Mouse (Mus musculus) retina, postnatal 1 day (tissue): Measurements from ENCODE around the gene Stk39.
"Not testable (repeated sequence)": the region's sequence is repeated elsewhere in the genome, so short reads cannot be mapped to it uniquely, and the experiment has no call there.

Experiments
- DNase-seq: peaks from one replicate; pipeline ENCODE4 v3.0.0-alpha.2; 2012

Gene Stk39

DNA sequence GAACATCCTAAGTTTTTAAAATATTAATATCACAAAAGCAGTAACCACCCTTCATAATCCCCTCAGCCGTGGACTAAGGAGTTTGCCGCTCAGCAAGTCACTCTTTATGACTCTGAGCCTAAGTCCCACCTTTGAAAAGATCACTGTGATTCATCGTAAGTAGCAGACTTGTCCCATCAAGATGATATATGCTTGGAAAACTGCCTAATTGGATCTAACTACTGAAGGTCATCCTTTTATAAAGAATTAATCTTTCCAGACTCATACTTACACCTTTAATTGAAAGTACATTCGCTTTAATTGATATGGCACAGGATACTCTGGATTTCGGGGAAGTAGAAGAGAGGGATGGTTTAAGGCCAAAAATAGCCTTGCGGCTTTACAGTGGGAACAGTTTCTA, 201.2 kb downstream of the Stk39 start:
- no peak for DNase-seq

DNA sequence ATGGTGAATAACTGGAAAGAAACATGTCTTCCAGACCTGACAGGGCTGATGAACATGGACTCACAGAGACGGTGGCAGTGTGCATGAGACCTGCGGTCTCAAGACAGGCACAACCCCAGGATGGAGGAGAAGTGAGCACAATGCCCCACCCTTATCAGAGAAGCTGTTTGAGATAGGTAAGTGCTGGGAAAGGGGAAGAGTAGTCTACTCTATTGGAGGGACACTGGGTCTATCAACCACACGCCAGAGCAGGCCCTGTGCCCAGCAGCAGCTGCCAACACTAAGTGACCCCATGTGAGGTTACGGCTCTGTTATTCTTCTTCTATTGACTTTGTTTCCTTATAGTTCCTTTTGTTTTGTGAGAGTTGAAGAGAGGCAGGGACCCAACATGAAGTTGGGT, 202.4 kb downstream of the Stk39 start:
- DNase-seq = no peak

GRCm38 (mm10) chr2:68264826-68265225, 207.2 kb downstream of the Stk39 start:
- DNase-seq = no peak

GRCm38 (mm10) chr2:68260911-68261310, 211.2 kb downstream of the Stk39 start:
- no peak for DNase-seq

- DNase-seq = no peak
Observed at GRCm38 (mm10) chr2:68257571-68257970, 214.5 kb downstream of the Stk39 start.

DNA sequence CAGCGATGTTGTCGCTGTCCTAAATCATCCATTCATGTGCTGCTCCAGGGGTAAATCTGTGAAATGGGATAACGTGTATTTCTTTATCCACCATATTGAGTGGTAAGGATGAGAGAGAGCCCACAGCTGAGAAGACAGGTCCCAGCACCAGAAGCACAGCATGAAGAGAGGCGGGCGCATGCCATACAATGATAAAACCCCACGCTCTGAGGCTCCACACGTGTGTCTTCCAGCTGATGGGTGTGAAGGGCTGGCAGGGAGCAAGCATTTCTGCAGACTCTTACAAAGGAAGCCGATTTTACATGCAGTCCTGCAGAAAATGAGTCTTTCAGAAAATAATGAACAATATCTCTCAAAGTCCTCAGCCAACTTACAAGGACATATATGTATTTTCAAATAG, 215.6 kb downstream of the Stk39 start:
- DNase-seq = no peak

GRCm38 (mm10) chr2:68254756-68255155, 217.3 kb downstream of the Stk39 start:
- DNase-seq = no peak

- no peak for DNase-seq
Observed at GRCm38 (mm10) chr2:68253222-68253621, 218.8 kb downstream of the Stk39 start.

DNA sequence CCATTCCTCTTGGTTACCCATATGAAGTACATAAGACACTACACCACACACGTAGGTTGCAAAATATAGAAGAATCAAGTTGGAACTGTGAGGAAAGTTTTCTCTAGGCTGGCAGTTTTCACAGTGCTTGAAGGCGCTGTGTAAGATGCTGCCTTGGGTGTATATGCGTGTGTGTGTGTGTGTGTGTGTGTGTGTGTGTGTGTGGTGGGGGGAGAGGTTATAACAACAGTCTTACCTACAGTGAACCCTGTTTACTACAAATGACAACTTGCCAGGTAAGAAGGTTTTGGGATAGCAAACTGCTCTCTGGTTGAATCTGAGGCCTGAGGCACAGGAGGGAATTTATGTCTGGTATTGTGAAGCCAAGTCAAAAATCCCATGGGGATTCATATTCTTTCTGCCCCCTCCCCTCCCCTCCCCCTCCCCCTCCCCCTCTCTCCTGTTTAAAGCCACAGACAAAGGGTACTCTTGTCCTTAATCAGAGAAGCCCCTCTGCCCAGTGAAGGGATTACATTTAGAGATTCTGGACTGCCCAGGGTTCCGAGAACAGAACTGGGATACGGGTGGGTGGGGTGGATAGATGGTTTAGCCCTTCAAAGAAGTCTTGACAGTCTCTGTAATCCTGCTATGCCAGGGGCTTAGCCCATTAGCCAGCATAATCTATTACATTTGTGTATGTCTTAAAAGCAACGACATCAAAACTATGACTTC, 219.9 kb downstream of the Stk39 start:
- peak; percentile 16 for DNase-seq

GRCm38 (mm10) chr2:68250897-68251296, 221.2 kb downstream of the Stk39 start:
- DNase-seq = no peak

- DNase-seq = no peak
Observed at GRCm38 (mm10) chr2:68249855-68250424, 222.1 kb downstream of the Stk39 start.

DNA sequence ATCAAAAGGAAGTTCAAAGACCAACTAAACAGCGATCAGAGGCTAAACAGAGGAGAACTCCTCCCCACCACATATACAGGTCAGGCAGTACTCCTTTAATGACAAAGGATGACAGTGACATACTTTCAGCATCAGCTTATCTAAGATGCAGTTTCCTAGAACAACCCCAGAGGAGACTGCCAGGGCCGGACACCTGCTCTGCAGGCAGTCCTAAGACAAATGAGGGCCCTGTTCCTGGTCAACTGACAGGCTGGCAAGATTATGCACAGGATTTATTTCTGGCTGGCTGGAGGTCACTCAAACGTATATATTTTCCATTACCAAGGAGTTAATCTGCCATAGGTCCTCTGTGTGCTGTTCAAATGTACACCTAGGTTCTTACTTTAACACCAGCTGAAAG, 225.8 kb downstream of the Stk39 start:
- DNase-seq = peak; percentile 54

- DNase-seq = no peak
Observed at GRCm38 (mm10) chr2:68244556-68244955, 227.5 kb downstream of the Stk39 start.

DNA sequence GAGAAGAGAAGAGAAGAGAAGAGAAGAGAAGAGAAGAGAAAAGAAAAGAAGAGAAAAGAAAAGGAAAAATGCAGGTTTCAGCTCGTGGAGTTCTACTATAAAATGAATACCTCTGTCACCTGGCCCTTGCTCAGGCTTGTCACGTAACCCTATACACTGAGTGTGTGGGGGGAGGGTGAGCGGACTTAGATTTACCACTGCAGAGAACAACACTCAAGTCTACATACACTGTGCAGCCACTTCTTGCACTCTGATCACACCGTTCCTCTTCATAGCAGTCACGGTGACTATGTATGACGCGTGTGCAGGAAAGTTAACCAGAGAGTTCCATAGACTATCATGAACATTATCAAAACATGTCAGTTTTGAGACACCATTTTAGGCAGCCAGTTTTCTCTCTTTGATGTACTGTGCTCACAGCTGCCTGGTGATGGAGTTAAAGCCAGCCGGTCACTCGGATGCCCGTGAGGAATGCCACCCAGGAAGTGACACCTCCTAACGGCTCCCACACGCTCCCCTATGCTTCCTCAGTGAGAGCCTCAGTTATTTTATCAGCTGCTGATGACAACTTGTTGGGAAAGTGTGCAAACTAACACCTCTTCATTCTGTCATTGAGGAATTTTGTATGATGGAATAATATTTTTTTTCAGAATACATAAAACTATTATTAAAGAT, 228.1 kb downstream of the Stk39 start:
- no peak for DNase-seq

DNA sequence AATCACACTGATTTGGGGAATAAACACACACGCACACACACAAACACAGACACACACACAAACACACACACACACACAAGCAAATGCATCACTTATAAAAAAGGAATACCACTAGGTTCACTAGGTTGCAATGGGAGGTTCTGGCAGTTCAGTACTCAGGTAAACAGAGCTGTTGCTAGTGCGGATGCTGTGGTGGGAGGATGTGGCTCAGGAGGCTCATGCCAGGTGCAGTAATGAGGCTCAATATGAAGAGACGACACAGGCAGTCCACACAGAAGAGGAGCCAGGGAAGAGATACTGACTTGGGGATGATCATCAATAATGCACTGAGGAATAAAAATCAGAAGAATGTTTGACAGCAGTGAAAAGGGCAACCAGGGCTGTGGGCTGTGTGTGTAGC, 228.8 kb downstream of the Stk39 start:
- DNase-seq = no peak

GRCm38 (mm10) chr2:68242069-68242468, 230.0 kb downstream of the Stk39 start:
- no peak for DNase-seq

DNA sequence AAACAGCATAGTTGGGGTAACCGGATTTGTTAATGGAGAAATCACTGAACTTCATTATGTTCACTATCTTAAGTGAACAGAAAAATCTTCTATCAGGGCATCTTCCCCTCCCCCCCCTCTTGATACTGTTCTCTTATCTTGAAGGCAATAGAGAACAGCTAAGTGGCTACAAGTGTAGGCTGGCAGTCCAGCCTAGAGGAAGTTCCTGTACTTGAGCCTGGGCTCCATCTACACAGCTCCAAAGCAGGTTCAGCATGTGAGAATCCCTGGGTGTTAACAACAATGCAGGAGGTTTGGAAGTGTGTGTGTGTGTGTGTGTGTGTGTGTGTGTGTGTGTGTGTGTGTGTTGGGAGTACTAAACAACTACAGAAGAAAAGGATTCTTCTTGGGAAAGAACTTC, 230.4 kb downstream of the Stk39 start:
- no peak for DNase-seq

DNA sequence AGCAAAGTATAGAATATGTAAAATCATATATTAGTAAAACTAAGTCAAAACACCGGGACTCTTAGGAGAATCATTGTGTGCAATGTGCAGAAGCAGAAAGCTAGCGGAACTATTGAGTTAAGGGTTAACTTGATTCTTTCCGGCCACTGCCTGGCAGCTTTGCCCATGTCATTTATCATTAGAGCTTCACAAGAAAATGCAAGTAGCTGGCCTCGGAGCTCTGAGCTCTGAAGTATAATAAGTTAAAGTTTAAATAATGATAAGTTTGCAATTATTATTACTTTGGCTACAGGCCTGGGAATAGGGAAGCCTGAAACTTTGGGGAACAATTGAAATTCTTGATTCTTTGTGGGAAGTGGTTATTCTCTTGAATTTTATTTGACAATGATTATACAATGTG, 232.7 kb downstream of the Stk39 start:
- DNase-seq = not testable (repeated sequence)

GRCm38 (mm10) chr2:68232929-68233328, 239.1 kb downstream of the Stk39 start:
- no peak for DNase-seq

DNA sequence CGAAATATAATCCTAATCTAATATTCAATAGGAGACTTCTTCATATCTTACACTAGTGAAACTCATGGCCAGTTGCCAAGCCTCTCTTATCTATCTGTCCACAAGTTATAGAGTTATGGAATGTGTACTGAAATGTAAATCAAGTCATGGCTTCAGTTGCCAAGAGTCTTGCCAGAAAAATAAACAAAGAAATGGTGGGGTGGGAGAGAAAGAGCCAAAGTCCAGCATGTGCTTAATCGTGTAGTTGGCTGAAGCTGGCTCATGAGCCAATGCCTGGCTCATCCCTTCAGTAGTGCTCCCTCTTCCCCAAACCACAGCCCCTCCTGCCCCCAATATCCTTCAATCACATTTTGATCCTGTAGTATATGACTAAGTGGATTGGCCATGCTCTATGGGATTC, 242.2 kb downstream of the Stk39 start:
- DNase-seq = no peak

DNA sequence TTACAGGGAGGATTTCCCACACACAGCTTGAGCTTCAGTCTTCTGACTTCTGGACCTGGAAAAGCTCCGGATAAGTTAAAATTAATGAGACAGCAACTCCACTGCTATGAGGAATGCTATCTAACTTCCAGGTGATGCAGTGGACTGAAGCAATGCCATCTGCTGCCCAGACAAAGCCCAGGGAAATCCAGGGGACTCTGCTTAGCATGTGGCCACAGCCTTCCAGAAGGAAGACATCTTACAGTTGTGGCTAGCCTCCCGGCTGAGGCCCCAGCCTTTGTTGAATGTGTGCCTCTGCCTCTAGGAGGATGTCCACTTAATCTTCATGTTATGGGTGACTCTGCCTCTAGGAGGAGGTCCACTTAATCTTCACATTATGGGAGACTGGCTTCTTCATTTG, 243.0 kb downstream of the Stk39 start:
- DNase-seq = no peak

DNA sequence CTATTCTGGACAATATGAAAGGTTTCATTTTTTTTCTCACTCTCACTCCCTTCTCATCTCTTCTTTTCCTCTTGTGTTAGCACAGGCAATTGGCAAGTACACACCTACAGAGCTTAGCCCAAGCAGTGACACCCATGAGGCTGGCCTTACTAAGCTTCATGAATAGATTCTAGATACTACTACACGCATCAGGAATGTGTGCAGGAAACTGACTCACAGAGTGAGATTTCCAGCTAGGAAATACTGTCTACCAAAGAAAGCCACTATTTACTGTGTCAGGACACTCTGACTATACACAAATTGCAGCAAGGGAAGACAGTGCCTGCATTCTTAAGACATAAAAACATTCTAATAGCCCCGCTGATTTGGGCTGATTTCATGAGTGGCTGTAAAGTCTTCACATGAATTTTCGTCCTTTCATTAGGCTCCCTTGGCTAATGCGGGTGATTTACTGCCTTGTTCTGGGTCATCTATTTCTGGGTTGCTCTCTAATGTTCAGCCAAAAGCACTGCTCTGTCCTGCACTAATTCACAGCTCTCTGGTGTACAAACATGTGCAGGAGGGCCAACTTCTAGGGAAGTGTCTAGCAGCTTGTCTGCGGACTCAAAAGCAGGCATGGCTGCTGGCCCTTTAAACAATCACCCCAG, 249.7 kb downstream of the Stk39 start:
- DNase-seq = no peak

DNA sequence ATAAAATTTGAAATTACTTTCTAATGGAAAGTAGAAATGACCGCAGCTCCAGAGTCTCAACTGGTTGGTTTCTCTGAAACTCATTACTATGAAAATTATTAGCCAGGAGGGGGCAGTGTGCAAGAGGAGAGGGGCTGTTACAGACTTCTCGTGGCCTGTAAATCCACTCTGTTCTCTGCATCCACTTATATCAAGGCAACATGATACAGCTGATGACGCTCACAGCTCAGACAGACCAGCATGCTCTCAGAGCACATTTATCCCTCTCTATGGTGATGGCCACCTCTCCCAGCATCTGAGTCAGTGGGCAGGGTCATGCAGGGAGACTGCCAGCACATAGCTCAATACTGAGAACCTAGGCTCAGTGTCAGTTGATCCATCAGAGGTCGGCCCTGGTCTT, 250.8 kb downstream of the Stk39 start:
- peak; percentile 43 for DNase-seq

- DNase-seq = no peak
Observed at GRCm38 (mm10) chr2:68219823-68220222, 252.2 kb downstream of the Stk39 start.
